Mouse (Mus musculus): ENCODE measurements around the gene BC048679.

BC048679 gene

DNA sequence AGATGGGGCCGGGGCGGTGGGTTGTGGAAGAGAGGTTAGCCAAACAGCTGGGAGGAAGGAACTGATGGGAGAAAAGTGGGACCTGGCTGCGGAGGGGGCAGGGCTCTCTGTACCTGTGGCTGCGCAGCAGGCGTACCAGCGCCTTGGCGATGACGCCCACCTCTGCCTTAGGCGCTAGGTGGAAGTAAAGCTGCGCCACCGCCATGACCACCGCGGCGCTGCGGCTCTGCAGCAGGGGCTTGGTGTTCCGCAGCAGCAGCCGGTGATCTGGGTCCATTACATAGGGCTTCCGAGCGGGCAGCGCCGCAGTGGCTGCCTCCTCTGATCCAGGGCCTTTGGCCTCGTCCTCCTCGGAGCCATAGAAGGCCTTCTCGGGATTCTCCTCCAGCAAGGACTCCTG is 21.2 kb downstream of the BC048679 start:
- no peak for ATAC-seq (ENCODE audit: low TSS enrichment)

GRCm38 (mm10) chr7:81475221-81475620 is 22.9 kb downstream of the BC048679 start:
- ATAC-seq (ENCODE audit: low TSS enrichment): peak; percentile 78

DNA sequence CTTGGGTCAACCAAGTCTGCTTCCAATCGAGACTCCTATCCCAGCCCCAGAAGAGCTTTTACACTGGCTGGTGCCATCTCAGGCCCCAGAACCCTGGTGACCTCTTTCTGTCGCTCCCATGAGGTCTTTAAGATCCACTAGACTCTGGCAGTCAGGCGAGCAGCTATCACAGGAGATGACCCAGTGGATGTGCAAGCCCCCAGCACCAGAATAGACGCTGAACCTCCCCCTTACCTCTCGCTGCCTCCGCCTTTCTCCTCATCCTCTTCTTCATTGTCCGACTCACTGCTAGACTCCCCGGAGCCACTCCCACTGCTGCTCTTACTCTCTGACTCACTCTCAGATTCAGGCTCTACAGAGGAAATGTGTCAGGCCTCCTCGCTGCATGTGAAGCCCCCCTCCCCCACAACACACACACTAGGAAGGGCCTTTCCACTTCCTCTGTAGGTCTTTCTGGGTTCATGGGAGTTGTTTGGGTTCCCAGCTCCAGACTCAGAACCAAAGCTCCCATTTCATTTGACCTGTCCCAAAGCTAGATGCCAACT is 33.1 kb downstream of the BC048679 start:
- ATAC-seq (ENCODE audit: low TSS enrichment): 0 out of 2 replicates have a peak, but pooled peaks have one; percentile 36

- no peak for ATAC-seq (ENCODE audit: low TSS enrichment)
Measured at GRCm38 (mm10) chr7:81464116-81464515, 34.0 kb downstream of the BC048679 start.

- peak; percentile 75 for ATAC-seq (ENCODE audit: low TSS enrichment)
Measured at GRCm38 (mm10) chr7:81462815-81463214, 35.3 kb downstream of the BC048679 start.

DNA sequence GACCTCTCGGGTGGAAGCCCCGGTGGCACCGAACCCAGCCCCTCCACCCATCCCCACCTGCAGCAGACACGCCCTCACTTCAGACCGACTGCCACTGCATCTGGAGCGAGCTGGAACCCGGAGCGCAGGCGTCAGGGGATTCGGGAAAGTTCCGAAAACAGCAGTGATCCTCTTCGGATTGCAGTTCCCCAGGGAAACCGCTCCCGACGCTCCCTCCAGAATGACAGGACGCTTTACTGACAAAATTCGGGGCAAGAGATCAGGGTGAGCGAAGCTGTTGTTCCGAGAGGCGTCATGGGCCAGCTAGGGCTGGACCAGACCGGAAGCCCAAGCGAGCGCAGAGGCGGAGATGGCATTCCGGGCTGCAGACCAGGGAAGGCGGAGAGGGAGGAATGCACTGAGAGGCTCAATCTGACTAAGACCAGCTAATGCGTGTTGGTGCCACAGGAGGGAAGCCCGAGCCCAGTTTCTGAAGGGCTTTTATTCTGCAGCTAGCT is 42.9 kb downstream of the BC048679 start, which contains the start of gene Cpeb1:
TSS of gene Cpeb1 (minus strand) at position 311 of the 497 bp plus-strand sequence.
- peak; percentile 86 for ATAC-seq (ENCODE audit: low TSS enrichment)

GRCm38 (mm10) chr7:81454331-81455039 is 43.6 kb downstream of the BC048679 start:
- ATAC-seq (ENCODE audit: low TSS enrichment): peak; percentile 45

DNA sequence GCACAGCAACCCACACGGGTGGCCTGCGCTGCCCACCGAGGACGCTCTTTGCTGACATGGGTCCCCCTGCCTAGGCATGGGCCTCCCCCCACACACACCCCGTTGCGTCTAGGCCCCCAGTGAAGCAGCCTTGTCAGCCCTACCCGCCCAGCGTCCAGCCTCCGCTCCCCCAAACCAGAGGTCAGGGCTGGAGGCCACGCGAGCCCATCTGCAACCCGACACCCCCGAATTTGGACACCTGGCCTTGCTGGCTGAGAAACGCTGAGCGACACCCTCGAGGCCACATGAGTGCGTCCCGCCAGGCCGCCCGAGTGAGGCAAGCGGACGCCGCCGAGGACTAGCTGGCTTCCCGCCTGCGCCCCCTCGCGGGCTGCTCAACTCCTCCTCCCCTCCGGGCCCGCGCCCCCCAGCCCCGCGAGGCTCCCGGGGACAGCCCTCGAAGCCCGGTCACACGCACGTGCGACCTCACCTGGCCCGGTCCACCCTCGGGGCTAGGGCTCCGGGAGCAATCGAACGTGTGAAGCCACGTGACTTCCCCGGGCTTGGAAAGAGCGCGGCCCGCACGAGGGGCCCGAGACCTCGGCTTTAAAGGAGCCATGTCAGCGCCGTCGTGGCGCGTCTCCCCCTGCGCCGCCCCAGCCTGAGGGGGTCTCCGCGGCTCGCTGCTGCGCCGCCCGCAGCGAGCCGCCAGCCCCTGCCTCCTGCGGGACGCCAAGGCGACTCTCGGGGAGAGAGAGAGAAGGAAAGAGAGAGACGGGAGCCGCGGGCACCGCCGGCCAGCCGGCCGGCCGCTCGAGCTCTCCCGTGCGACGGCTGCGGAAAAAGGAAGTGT is 44.4 kb downstream of the BC048679 start:
- ATAC-seq (ENCODE audit: low TSS enrichment): 0 out of 2 replicates have a peak, but pooled peaks have one; percentile 15

DNA sequence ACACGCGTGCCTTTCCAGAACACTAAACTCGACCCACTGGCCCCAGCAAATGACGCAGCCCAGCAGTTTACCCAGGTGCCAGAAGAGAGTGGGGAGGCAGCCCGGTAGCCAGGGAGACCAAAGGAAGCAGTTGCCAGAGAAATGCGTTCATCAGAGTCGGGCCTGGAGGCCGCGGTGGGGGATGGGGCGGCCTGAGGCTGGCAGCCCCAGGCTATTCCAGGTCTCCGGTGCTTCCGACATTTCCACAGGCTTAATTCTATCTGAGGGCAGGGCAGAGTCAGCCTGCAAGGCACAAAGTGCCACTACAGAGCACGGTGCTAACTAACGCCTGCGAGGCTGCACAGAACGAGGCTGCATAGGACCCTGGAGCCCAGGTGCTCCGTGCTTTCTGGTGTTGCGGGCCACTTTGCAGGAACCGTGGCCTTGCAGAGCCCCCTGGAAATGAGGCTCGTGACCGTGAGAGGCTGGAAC is 45.1 kb downstream of the BC048679 start:
- 0 out of 2 replicates have a peak, but pooled peaks have one; percentile 4 for ATAC-seq (ENCODE audit: low TSS enrichment)

Data from frontal cortex, adult (tissue).